Mouse (Mus musculus): ENCODE data around the gene Ikzf2.

GRCm38 (mm10) chr1:69559443-69560090 lies 127.5 kb downstream of the Ikzf2 start:
- TF ChIP-seq CTCF (IDR thresholded peaks at IDR 0.05; ENCODE audit: borderline replicate concordance, control insufficient read depth, extremely low read depth, insufficient read depth, low read length, poor library complexity) (no peak), POLR2A (IDR thresholded peaks at IDR 0.05; ENCODE audit: control insufficient read depth, extremely low read depth, insufficient read depth, low read length, poor library complexity) (no peak)
